Mouse (Mus musculus): ENCODE measurements at regions not wholly inside any gene's neighbourhood (a gene's known extent, or its start where the extent isn't known, plus 50 kb on each side); places are given as distances from the start of the nearest gene placed in this dataset.

- TF ChIP-seq CTCF (IDR thresholded peaks at IDR 0.05; ENCODE audit: low read depth) (no peak), EP300 (IDR thresholded peaks at IDR 0.05; ENCODE audit: low read depth) (no peak)
Measured at GRCm38 (mm10) chr3:17862367-17862766, 85.8 kb upstream of the Cypt12 start.

Data from liver, postnatal 0 days (tissue).